Mouse (Mus musculus) liver, embryonic 14.5 days (tissue): Measurements from ENCODE around the gene Gm17555. TPM values are rescaled to one million over a fixed set of nuclear protein-coding genes. Genes with fewer than 3 reads are reported as not detected.
"Not testable (repeated sequence)": the region's sequence is repeated elsewhere in the genome, so short reads cannot be mapped to it uniquely, and the experiment has no call there.

Experiments used
- ATAC-seq: fragments of 200-750 bp; cut with Nextera tagmentation; 2 replicates; pipeline ENCODE4 v1.8.0; 2017; ENCODE audit warnings: moderate number of reproducible peaks, mild to moderate bottlenecking, moderate library complexity; ENCODE audit not compliant: insufficient read depth
- DNase-seq, 3 experiments: peaks; one replicate each; pipeline ENCODE4 v3.0.0-alpha.2; 2012 to 2013; ENCODE audit warnings: low read depth in 3 of 3, low spot score in 3 of 3
- H3K27ac ChIP-seq: fragments of 300-500 bp; sonication (generic); 2 replicates; pipeline ENCODE4 v1.5.1; 2014; ENCODE audit warnings: moderate library complexity, mild to moderate bottlenecking, control low read depth, inconsistent platforms
- H3K27me3 ChIP-seq: fragments of 300-500 bp; sonication (generic); 2 replicates; pipeline ENCODE4 v1.6.1; 2014; ENCODE audit warnings: mild to moderate bottlenecking, low read length, moderate library complexity; ENCODE audit not compliant: control insufficient read depth, insufficient read depth
- H3K36me3 ChIP-seq: fragments of 300-500 bp; sonication (generic); replicated peaks from 2 replicates; pipeline ENCODE4 v1.6.1; 2014; ENCODE audit warnings: low read depth; ENCODE audit not compliant: control insufficient read depth, insufficient read depth
- H3K4me1 ChIP-seq, 2 experiments: fragments of 200-500 bp in 1 of 2; fragments of 300-500 bp in 1 of 2; sonication (generic) in 1 of 2; replicated peaks; 2 replicates each; pipeline ENCODE4 v1.6.1; 2012 to 2014; ENCODE audit warnings: antibody characterized with exemption in 1 of 2, inconsistent platforms in 1 of 2, low read length in 1 of 2; ENCODE audit not compliant: control insufficient read depth in 2 of 2, insufficient read depth in 2 of 2
- H3K4me2 ChIP-seq: fragments of 300-500 bp; sonication (generic); 2 replicates; pipeline ENCODE4 v1.6.1; 2014; ENCODE audit warnings: low read depth, mild to moderate bottlenecking, control low read depth, moderate library complexity
- H3K4me3 ChIP-seq, 2 experiments: fragments of 200-500 bp in 1 of 2; fragments of 300-500 bp in 1 of 2; sonication (generic) in 1 of 2; 2 replicates each; pipeline ENCODE4 v1.5.1; 2012 to 2014; ENCODE audit warnings: low read depth in 2 of 2, low read length in 2 of 2, mild to moderate bottlenecking in 2 of 2, control low read depth in 1 of 2, inconsistent platforms in 1 of 2, moderate library complexity in 1 of 2; ENCODE audit not compliant: insufficient read depth in 1 of 2
- H3K9ac ChIP-seq: fragments of 300-500 bp; sonication (generic); replicated peaks from 2 replicates; pipeline ENCODE4 v1.6.1; 2014; ENCODE audit warnings: mild to moderate bottlenecking, control low read depth, moderate library complexity
- H3K9me3 ChIP-seq: fragments of 300-500 bp; sonication (generic); 2 replicates; pipeline ENCODE4 v1.6.1; 2016; ENCODE audit warnings: low read length, mixed read lengths; ENCODE audit not compliant: control insufficient read depth
- CTCF ChIP-seq: IDR thresholded peaks from 2 replicates; pipeline ENCODE4 v1.5.1; 2016; ENCODE audit warnings: antibody characterized with exemption, low read depth, control low read depth
- EP300 ChIP-seq: IDR thresholded peaks from 2 replicates; pipeline ENCODE4 v1.6.1; 2016; ENCODE audit warnings: antibody characterized with exemption, low read depth
- WGBS: fragments of 180-500 bp; shearing (Covaris S2); extraction: QIAGEN DNeasy Blood & Tissue Kit; methylation state at CpG from one replicate; pipeline ENCODE4 v1.1.7; 2014; ENCODE audit not compliant: insufficient replicate concordance; 5-methylcytosine and 5-hydroxymethylcytosine counted together
- polyA plus RNA-seq, 2 experiments: library from polyadenylated mRNA; depleted of rRNA in 1 of 2; stranded (reverse) in 1 of 2; unstranded in 1 of 2; fragments of >200 nt; fragmentation: Nextera tagmentation in 1 of 2; extraction: Ambion mirVana in 1 of 2; gene quantifications; 2 replicates each; pipeline versions ENCODE4 v1.2.1 to v1.2.3; 2012 to 2014

Gene Gm17555
- polyA plus RNA-seq (2012; rRNA removed) (not detected in 2 replicates), polyA plus RNA-seq (2014; fragmentation: Nextera tagmentation; extraction: Ambion mirVana) (not detected in 2 replicates)

- not testable (repeated sequence) for H3K27ac ChIP-seq, H3K36me3 ChIP-seq, H3K27me3 ChIP-seq, DNase-seq, ATAC-seq, H3K4me2 ChIP-seq, H3K4me3 ChIP-seq, H3K9me3 ChIP-seq, H3K4me1 ChIP-seq, H3K9ac ChIP-seq
- 63% methylated on average over 3 of the region's 3 CpGs for WGBS
Measured at GRCm38 (mm10) chr2:126214800-126215199, at the start of gene Gm17555. Gm17555 (plus strand) TSS chr2:126215100.

GRCm38 (mm10) chr2:126165277-126166018 lies 49.5 kb upstream of the Gm17555 start:
- H3K4me2 ChIP-seq = peak overlapping the region; percentile 71
- WGBS = 71% methylated on average over 5 of the region's 5 CpGs
- DNase-seq (peak; percentile 84 to 89 (median 85)), ATAC-seq (peak; percentile 100)
- TF ChIP-seq EP300 = peak; percentile 99
- TF ChIP-seq CTCF = no peak
- H3K27me3 ChIP-seq = no peaks in the 10 kb centered on the region
- H3K9ac ChIP-seq = no peak overlapping the region
- peaks cover 37% of the 10 kb centered on the region for H3K36me3 ChIP-seq
- H3K9me3 ChIP-seq = no peaks in the 10 kb centered on the region
- H3K4me3 ChIP-seq = no peak overlapping the region
- H3K27ac ChIP-seq = peak overlapping the region; percentile 99
- peaks cover 33 to 36% of the 10 kb centered on the region in 2 experiments for H3K4me1 ChIP-seq

- peaks cover 38% of the 10 kb centered on the region in 2 experiments for H3K4me1 ChIP-seq
- peak overlapping the region; percentile 63 for H3K9ac ChIP-seq
- peak overlapping the region; percentile 5 to 36; a peak in 2 of 4 replicates for H3K4me3 ChIP-seq
- peaks cover 28% of the 10 kb centered on the region for H3K36me3 ChIP-seq
- ATAC-seq = peak; percentile 24; the same call in 1 of the 2 replicates
- no peak for TF ChIP-seq CTCF
- TF ChIP-seq EP300 = no peak
- no peaks in the 10 kb centered on the region for H3K9me3 ChIP-seq
- H3K27me3 ChIP-seq = no peaks in the 10 kb centered on the region
- peak overlapping the region; percentile 99 for H3K27ac ChIP-seq
- DNase-seq = no peak
- H3K4me2 ChIP-seq = peak overlapping the region; percentile 71
Measured at GRCm38 (mm10) chr2:126166335-126166734, 48.6 kb upstream of the Gm17555 start.

- 70% methylated on average over 8 of the region's 8 CpGs for WGBS
- Histone ChIP-seq H3K27me3 (no peaks in the 10 kb centered on the region), H3K9me3 (no peaks in the 10 kb centered on the region), H3K4me1 (peaks cover 40 to 45% of the 10 kb centered on the region in 2 experiments), H3K4me3 (peak overlapping the region in 1 of 2 experiments; percentile 36; a peak in 1 of 4 replicates), H3K36me3 (peaks cover 21% of the 10 kb centered on the region), H3K27ac (peak overlapping the region; percentile 99), H3K4me2 (peak overlapping the region; percentile 71), H3K9ac (peak overlapping the region; percentile 63)
- ATAC-seq (no peak), DNase-seq (no peak)
- no peak for TF ChIP-seq EP300
- TF ChIP-seq CTCF = no peak
Measured at GRCm38 (mm10) chr2:126166848-126167617, 47.9 kb upstream of the Gm17555 start.

- TF ChIP-seq EP300 = no peak
- TF ChIP-seq CTCF = no peak
- DNase-seq = no peak
- peak; percentile 51; the same call in 1 of the 2 replicates for ATAC-seq
- Histone ChIP-seq H3K4me2 (no peak overlapping the region), H3K4me1 (peaks cover 19 to 23% of the 10 kb centered on the region in 2 experiments), H3K27me3 (no peaks in the 10 kb centered on the region), H3K4me3 (no peak overlapping the region), H3K27ac (no peak overlapping the region), H3K9ac (no peak overlapping the region), H3K9me3 (no peaks in the 10 kb centered on the region), H3K36me3 (no peaks in the 10 kb centered on the region)
- 81% methylated on average over 1 of the region's 1 CpGs for WGBS
Measured at GRCm38 (mm10) chr2:126171427-126171826, 43.5 kb upstream of the Gm17555 start.
